Mouse (Mus musculus): ENCODE measurements around the gene Necap1. TPM values are rescaled to one million over a fixed set of nuclear protein-coding genes. Genes with fewer than 3 reads are reported as not detected.
A peak's percentile ranks its signal among the peaks of the same experiment; 100 is the strongest.

Gene Necap1
- total RNA-seq (2021): 10 to 100 TPM; 54.9 to 67.6 TPM
- long read RNA-seq, experiment 1, transcript Necap1-201 (8 exons, 2,476 nt): major isoform, 36 of 58 reads
- long read RNA-seq, experiment 1, partial matches to known transcripts: 5 of 58 reads
- long read RNA-seq, experiment 1, other reads (novel, unspliced or antisense): 17 of 58 reads
- long read RNA-seq, experiment 2, transcript Necap1-201 (8 exons, 2,476 nt): major isoform, 11 of 14 reads
- long read RNA-seq, experiment 2, partial matches to known transcripts: 1 of 14 reads
- long read RNA-seq, experiment 2, other reads (novel, unspliced or antisense): 2 of 14 reads

- peak; percentile 96 to 98 for DNase-seq
Measured at GRCm38 (mm10) chr6:122873871-122874719, at the start of gene Necap1. Necap1 (plus strand) TSS chr6:122874474.

GRCm38 (mm10) chr6:122825166-122825565, 49.1 kb upstream of the Necap1 start:
- DNase-seq: no peak

GRCm38 (mm10) chr6:122825923-122826742, 48.1 kb upstream of the Necap1 start:
- DNase-seq: peak; percentile 62 to 73

- peak; percentile 42 to 60 for DNase-seq
Measured at GRCm38 (mm10) chr6:122828086-122828485, 46.2 kb upstream of the Necap1 start.

GRCm38 (mm10) chr6:122832880-122833279, 41.4 kb upstream of the Necap1 start:
- no peak for DNase-seq

GRCm38 (mm10) chr6:122834365-122834764, 39.9 kb upstream of the Necap1 start:
- peak; percentile 21 to 52 for DNase-seq

GRCm38 (mm10) chr6:122836974-122837373, 37.3 kb upstream of the Necap1 start:
- DNase-seq: no peak

GRCm38 (mm10) chr6:122837539-122837938, 36.7 kb upstream of the Necap1 start:
- DNase-seq: no peak

GRCm38 (mm10) chr6:122843759-122844158, 30.5 kb upstream of the Necap1 start:
- DNase-seq: no peak

- no peak for DNase-seq
Measured at GRCm38 (mm10) chr6:122852696-122853095, 21.6 kb upstream of the Necap1 start.

- DNase-seq: no peak
Measured at GRCm38 (mm10) chr6:122854552-122854951, 19.7 kb upstream of the Necap1 start.

- DNase-seq: peak; percentile 44 to 50
Measured at GRCm38 (mm10) chr6:122855955-122856354, 18.3 kb upstream of the Necap1 start, which contains the start of gene C3ar1. C3ar1 (minus strand) TSS chr6:122856161.

GRCm38 (mm10) chr6:122862434-122862833, 11.8 kb upstream of the Necap1 start:
- no peak for DNase-seq

GRCm38 (mm10) chr6:122862871-122863270, 11.4 kb upstream of the Necap1 start:
- no peak for DNase-seq

- DNase-seq: peak in 1 of 2 experiments; percentile 19
Measured at GRCm38 (mm10) chr6:122867914-122868313, 6.4 kb upstream of the Necap1 start.

- peak; percentile 27 to 28 for DNase-seq
Measured at GRCm38 (mm10) chr6:122869846-122870245, 4.4 kb upstream of the Necap1 start.

- DNase-seq: no peak
Measured at GRCm38 (mm10) chr6:122872800-122873199, 1.5 kb upstream of the Necap1 start.

GRCm38 (mm10) chr6:122874720-122875389, 581 bp downstream of the Necap1 start:
- no peak for DNase-seq

- DNase-seq: no peak
Measured at GRCm38 (mm10) chr6:122879141-122879735, 5.0 kb downstream of the Necap1 start.

- DNase-seq: no peak
Measured at GRCm38 (mm10) chr6:122879781-122880505, 5.7 kb downstream of the Necap1 start.

GRCm38 (mm10) chr6:122881287-122881686, 7.0 kb downstream of the Necap1 start:
- DNase-seq: no peak

All from adrenal gland, postnatal 36 days (tissue).